Comparison of ENCODE assay signal across 9 mouse cellular contexts in the genomic region with DNA sequence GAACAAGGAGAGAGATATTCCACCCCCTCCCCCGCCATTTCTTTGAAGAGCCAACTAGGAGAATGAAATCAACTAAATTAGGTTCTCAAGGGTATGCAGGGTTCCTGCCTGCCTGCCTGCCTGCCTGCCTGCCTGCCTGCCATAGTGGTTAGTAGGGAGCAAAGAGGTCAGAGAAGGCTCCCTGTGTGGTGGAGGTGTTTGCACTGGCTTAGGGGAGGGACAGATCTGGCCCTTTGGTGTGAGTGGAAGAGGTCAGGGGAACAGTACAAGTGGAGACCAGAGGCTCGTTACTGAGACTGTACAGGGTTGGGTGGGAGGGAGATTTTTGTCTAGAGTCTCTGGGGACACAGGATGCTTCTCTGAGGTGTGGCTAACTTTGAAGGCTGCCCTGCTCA. TPM values are rescaled to one million over a fixed set of nuclear protein-coding genes. Genes with fewer than 3 reads are reported as not detected.
A peak's percentile ranks its signal among the peaks of the same experiment; 100 is the strongest.
DNase-seq lines count a peak whose midpoint lies in the region; ATAC-seq and TF ChIP-seq lines count a peak whose summit lies in the region.
"Had no signal": no experiment of that assay in that cellular context is flagged by ENCODE, and none has a peak within 500 bp of the region (broad histone marks: within the 10 kb centered on the region; RNA-seq: fewer than 3 reads in every experiment).

No protein-coding gene starts in this region.

- no peak overlapping the region for H3K9ac ChIP-seq in hindbrain, embryonic 13.5 days
- H3K9ac ChIP-seq in neural tube, embryonic 12.5 days = no peak overlapping the region
- H3K9ac ChIP-seq in limb, embryonic 14.5 days (ENCODE audit: low read depth, low read length, severe bottlenecking) = no peak overlapping the region

- no peak for ATAC-seq in hindbrain, embryonic 13.5 days (ENCODE audit: low FRiP score)
- ATAC-seq in neural tube, embryonic 12.5 days (ENCODE audit: low FRiP score, low read depth) = no peak
- ATAC-seq in limb, embryonic 14.5 days (ENCODE audit: low FRiP score, low read depth) = no peak
- ATAC-seq in frontal cortex, adult (ENCODE audit: low TSS enrichment) = no peak
- ATAC-seq: forebrain, embryonic 14.5 days had no signal

- no peak overlapping the region for H3K4me3 ChIP-seq in hindbrain, embryonic 13.5 days
- no peak overlapping the region; the same call in 1 of the 2 replicates for H3K4me3 ChIP-seq in hindbrain, embryonic 10.5 days
- H3K4me3 ChIP-seq in neural tube, embryonic 12.5 days = no peak overlapping the region
- no peak overlapping the region for H3K4me3 ChIP-seq in limb, embryonic 14.5 days (replicated peaks; ENCODE audit: low read length)

- H3K27ac ChIP-seq in hindbrain, embryonic 13.5 days = no peak overlapping the region
- no peak overlapping the region for H3K27ac ChIP-seq in hindbrain, embryonic 10.5 days
- H3K27ac ChIP-seq in neural tube, embryonic 12.5 days = no peak overlapping the region
- H3K27ac ChIP-seq in limb, embryonic 14.5 days (replicated peaks; ENCODE audit: low read depth, low read length) = no peak overlapping the region

- DNase-seq in hindbrain, embryonic 10.5 days (ENCODE audit: low spot score) = no peak
- DNase-seq in neural tube, embryonic 10.5 days (ENCODE audit: extremely low spot score, low spot score) = no peak
- DNase-seq in limb, embryonic 14.5 days (ENCODE audit: low spot score) = no peak
- no peak for DNase-seq in testis, postnatal 10 days (ENCODE audit: low spot score)
- DNase-seq: thymus, postnatal 36 days had no signal

- WGBS in hindbrain, embryonic 13.5 days = 63% methylated on average over 2 of the region's 2 CpGs
- WGBS in hindbrain, embryonic 10.5 days = 45% methylated on average over 2 of the region's 2 CpGs
- 70% methylated on average over 2 of the region's 2 CpGs for WGBS in neural tube, embryonic 12.5 days
- WGBS in limb, embryonic 14.5 days = 47% methylated on average over 1 of the region's 2 CpGs

- 0 out of 2 replicates have a peak overlapping the region, but pooled peaks have one; percentile 98 for H3K4me2 ChIP-seq in hindbrain, embryonic 13.5 days
- H3K4me2 ChIP-seq in neural tube, embryonic 12.5 days (replicated peaks) = peak overlapping the region; percentile 99; the same call in 1 of the 2 replicates
- peak overlapping the region; percentile 99; the same call in 1 of the 2 replicates for H3K4me2 ChIP-seq in limb, embryonic 14.5 days (replicated peaks; ENCODE audit: low read depth, low read length, severe bottlenecking)

- no peaks in the 10 kb centered on the region for H3K36me3 ChIP-seq in hindbrain, embryonic 13.5 days
- no peaks in the 10 kb centered on the region for H3K36me3 ChIP-seq in hindbrain, embryonic 10.5 days
- H3K36me3 ChIP-seq in neural tube, embryonic 12.5 days = no peaks in the 10 kb centered on the region
- no peaks in the 10 kb centered on the region for H3K36me3 ChIP-seq in limb, embryonic 14.5 days (ENCODE audit: control insufficient read depth, insufficient read depth, low read length)

- H3K9me3 ChIP-seq in hindbrain, embryonic 13.5 days = no peaks in the 10 kb centered on the region
- H3K9me3 ChIP-seq in hindbrain, embryonic 10.5 days = no peaks in the 10 kb centered on the region
- H3K9me3 ChIP-seq in neural tube, embryonic 12.5 days = no peaks in the 10 kb centered on the region
- no peaks in the 10 kb centered on the region for H3K9me3 ChIP-seq in limb, embryonic 14.5 days (ENCODE audit: control insufficient read depth, low read length)

- peaks cover 48% of the 10 kb centered on the region for H3K4me1 ChIP-seq in hindbrain, embryonic 13.5 days (replicated peaks)
- H3K4me1 ChIP-seq in hindbrain, embryonic 10.5 days (replicated peaks) = peaks cover 65% of the 10 kb centered on the region
- H3K4me1 ChIP-seq in neural tube, embryonic 12.5 days = peaks cover 43% of the 10 kb centered on the region
- peaks cover 28% of the 10 kb centered on the region for H3K4me1 ChIP-seq in limb, embryonic 14.5 days (ENCODE audit: control insufficient read depth, insufficient read depth, low read length)

- H3K27me3 ChIP-seq in hindbrain, embryonic 13.5 days = peaks cover 27% of the 10 kb centered on the region
- H3K27me3 ChIP-seq in hindbrain, embryonic 10.5 days (ENCODE audit: insufficient read depth, poor library complexity, severe bottlenecking) = peaks cover 40% of the 10 kb centered on the region
- no peaks in the 10 kb centered on the region for H3K27me3 ChIP-seq in neural tube, embryonic 12.5 days (replicated peaks)
- no peaks in the 10 kb centered on the region for H3K27me3 ChIP-seq in limb, embryonic 14.5 days (ENCODE audit: control insufficient read depth, insufficient read depth, low read length)

- no peak for TF ChIP-seq POLR2A in limb, embryonic 14.5 days (IDR thresholded peaks at IDR 0.05; ENCODE audit: borderline replicate concordance, extremely low read depth, insufficient read depth, insufficient read length)

RNA-seq across cellular contexts. Expression of a gene that starts 1.7 kb away (rescaled TPM):
- 19.3 and 19.9 TPM in 2 replicates for polyA plus RNA-seq in hindbrain, embryonic 13.5 days (2015; fragmentation: Nextera tagmentation; extraction: Ambion mirVana)
- 26.3 and 28.3 TPM in 2 replicates for polyA plus RNA-seq in hindbrain, embryonic 10.5 days (2016; fragmentation: Nextera tagmentation; extraction: Ambion mirVana)
- polyA plus RNA-seq in neural tube, embryonic 12.5 days (2016; fragmentation: Nextera tagmentation; extraction: Ambion mirVana) = 18.5 and 21.0 TPM in 2 replicates
- 67.4 and 81.1 TPM in 2 replicates for polyA plus RNA-seq in limb, embryonic 14.5 days (2012; rRNA removed)
- polyA plus RNA-seq in limb, embryonic 14.5 days (2014; fragmentation: Nextera tagmentation; extraction: Ambion mirVana) = 60.2 and 61.5 TPM in 2 replicates

RNA-seq across cellular contexts. Expression of a gene that starts 26.9 kb away (rescaled TPM):
- polyA plus RNA-seq in hindbrain, embryonic 13.5 days (2015; fragmentation: Nextera tagmentation; extraction: Ambion mirVana) = 27.2 and 31.3 TPM in 2 replicates
- 25.8 and 27.4 TPM in 2 replicates for polyA plus RNA-seq in hindbrain, embryonic 10.5 days (2016; fragmentation: Nextera tagmentation; extraction: Ambion mirVana)
- polyA plus RNA-seq in neural tube, embryonic 12.5 days (2016; fragmentation: Nextera tagmentation; extraction: Ambion mirVana) = 29.0 and 32.0 TPM in 2 replicates
- 71.3 and 93.1 TPM in 2 replicates for polyA plus RNA-seq in limb, embryonic 14.5 days (2012; rRNA removed)
- polyA plus RNA-seq in limb, embryonic 14.5 days (2014; fragmentation: Nextera tagmentation; extraction: Ambion mirVana) = 67.1 and 71.4 TPM in 2 replicates

RNA-seq across cellular contexts. Expression of a gene that starts 41.1 kb away (rescaled TPM):
- 20.3 and 20.7 TPM in 2 replicates for polyA plus RNA-seq in hindbrain, embryonic 13.5 days (2015; fragmentation: Nextera tagmentation; extraction: Ambion mirVana)
- 4.5 and 8.5 TPM in 2 replicates for polyA plus RNA-seq in hindbrain, embryonic 10.5 days (2016; fragmentation: Nextera tagmentation; extraction: Ambion mirVana)
- polyA plus RNA-seq in neural tube, embryonic 12.5 days (2016; fragmentation: Nextera tagmentation; extraction: Ambion mirVana) = 16.4 and 17.2 TPM in 2 replicates
- polyA plus RNA-seq in limb, embryonic 14.5 days (2012; rRNA removed) = 7.8 and 11.4 TPM in 2 replicates
- polyA plus RNA-seq in limb, embryonic 14.5 days (2014; fragmentation: Nextera tagmentation; extraction: Ambion mirVana) = 3.0 and 3.2 TPM in 2 replicates

RNA-seq across cellular contexts. Expression of a gene that starts 59.5 kb away (rescaled TPM):
- 0.92 and 1.3 TPM in 2 replicates for polyA plus RNA-seq in hindbrain, embryonic 13.5 days (2015; fragmentation: Nextera tagmentation; extraction: Ambion mirVana)
- polyA plus RNA-seq in hindbrain, embryonic 10.5 days (2016; fragmentation: Nextera tagmentation; extraction: Ambion mirVana) = 1.4 and 1.6 TPM in 2 replicates
- polyA plus RNA-seq in neural tube, embryonic 12.5 days (2016; fragmentation: Nextera tagmentation; extraction: Ambion mirVana) = 0.68 and 0.70 TPM in 2 replicates
- 2.1 and 2.6 TPM in 2 replicates for polyA plus RNA-seq in limb, embryonic 14.5 days (2012; rRNA removed)
- 2.2 and 2.8 TPM in 2 replicates for polyA plus RNA-seq in limb, embryonic 14.5 days (2014; fragmentation: Nextera tagmentation; extraction: Ambion mirVana)
